Mouse (Mus musculus) MEL (cell line): ENCODE data around the gene Wdr26. TPM values are rescaled to one million over a fixed set of nuclear protein-coding genes. Genes with fewer than 3 reads are reported as not detected.
A peak's percentile ranks its signal among the peaks of the same experiment; 100 is the strongest.

ENCODE experiments used
- DNase-seq: peaks from one replicate; pipeline ENCODE4 v3.0.0; 2011; ENCODE audit warnings: low read depth, low spot score
- H3K27ac ChIP-seq: 2 replicates; pipeline ENCODE4 v1.5.1; 2012; ENCODE audit warnings: low read depth, mild to moderate bottlenecking, control low read depth, low read length, moderate library complexity; ENCODE audit not compliant: control insufficient read depth
- H3K27me3 ChIP-seq, 2 experiments: fragments of 150-350 bp in 1 of 2; sonication (generic) in 1 of 2; 2 replicates each; pipeline ENCODE4 v1.6.1; 2012; ENCODE audit warnings: low read length in 2 of 2, mild to moderate bottlenecking in 2 of 2, improper control_type of control experiment in 1 of 2, moderate library complexity in 1 of 2; ENCODE audit not compliant: insufficient read depth in 2 of 2, control insufficient read depth in 1 of 2
- H3K36me3 ChIP-seq, 2 experiments: 2 replicates each; pipeline ENCODE4 v1.6.1; 2012 to 2014; ENCODE audit warnings: low read length in 2 of 2, improper control_type of control experiment in 1 of 2, inconsistent platforms in 1 of 2, mild to moderate bottlenecking in 1 of 2; ENCODE audit not compliant: insufficient read depth in 2 of 2, control insufficient read depth in 1 of 2
- H3K4me1 ChIP-seq, 2 experiments: fragments of 150-350 bp in 1 of 2; sonication (generic) in 1 of 2; 2 replicates each; pipeline ENCODE4 v1.6.1; 2012; ENCODE audit warnings: low read length in 2 of 2, improper control_type of control experiment in 1 of 2, mild to moderate bottlenecking in 1 of 2; ENCODE audit not compliant: insufficient read depth in 2 of 2, control insufficient read depth in 1 of 2
- H3K4me3 ChIP-seq, 2 experiments: fragments of 150-350 bp in 1 of 2; sonication (generic) in 1 of 2; 2 replicates each; pipeline ENCODE4 v1.5.1; 2012; ENCODE audit warnings: low read depth in 2 of 2, low read length in 2 of 2, mild to moderate bottlenecking in 2 of 2, moderate library complexity in 2 of 2, control low read depth in 1 of 2, improper control_type of control experiment in 1 of 2; ENCODE audit not compliant: control insufficient read depth in 1 of 2, insufficient read depth in 1 of 2
- H3K79me2 ChIP-seq: 2 replicates; pipeline ENCODE4 v1.6.1; 2012; ENCODE audit warnings: mild to moderate bottlenecking, low read length, moderate library complexity; ENCODE audit not compliant: control insufficient read depth, poor library complexity, insufficient read depth
- H3K9ac ChIP-seq: 2 replicates; pipeline ENCODE4 v1.6.1; 2012; ENCODE audit warnings: low read depth, mild to moderate bottlenecking, control low read depth, low read length, moderate library complexity; ENCODE audit not compliant: control insufficient read depth, poor library complexity, severe bottlenecking
- H3K9me3 ChIP-seq: fragments of 150-350 bp; sonication (generic); replicated peaks from 2 replicates; pipeline ENCODE4 v1.6.1; 2012; ENCODE audit warnings: mild to moderate bottlenecking, low read length, improper control_type of control experiment, moderate library complexity; ENCODE audit not compliant: insufficient read depth
- BHLHE40 ChIP-seq: IDR thresholded peaks from 2 replicates; pipeline ENCODE4 v1.6.1; 2012; ENCODE audit warnings: low read depth, mild to moderate bottlenecking, inconsistent platforms, low read length, improper control_type of control experiment, borderline replicate concordance
- CHD2 ChIP-seq: IDR thresholded peaks from 2 replicates; pipeline ENCODE4 v1.6.1; 2011; ENCODE audit warnings: low read length, improper control_type of control experiment
- CTCF ChIP-seq, 3 experiments: IDR thresholded peaks in 2 of 3; conservative IDR thresholded peaks in 1 of 3; 2 replicates each; pipeline ENCODE4 v1.5.1; 2011 to 2012; ENCODE audit warnings: low read length in 3 of 3, low read depth in 2 of 3, mild to moderate bottlenecking in 2 of 3, improper control_type of control experiment in 1 of 3, inconsistent platforms in 1 of 3, mixed read lengths in 1 of 3, moderate library complexity in 1 of 3; ENCODE audit not compliant: control insufficient read depth in 1 of 3, insufficient read depth in 1 of 3, poor library complexity in 1 of 3, severe bottlenecking in 1 of 3
- E2F4 ChIP-seq: IDR thresholded peaks from 2 replicates; pipeline ENCODE4 v1.6.1; 2011; ENCODE audit warnings: low read depth, low read length, improper control_type of control experiment, borderline replicate concordance
- ELF1 ChIP-seq: IDR thresholded peaks from 2 replicates; pipeline ENCODE4 v1.6.1; 2014; ENCODE audit warnings: low read depth, mild to moderate bottlenecking, inconsistent platforms, low read length, improper control_type of control experiment, moderate library complexity
- EP300 ChIP-seq, 2 experiments: IDR thresholded peaks; 2 replicates each; pipeline ENCODE4 v1.6.1; 2011; ENCODE audit warnings: improper control_type of control experiment in 2 of 2, low read length in 2 of 2, low read depth in 1 of 2, mild to moderate bottlenecking in 1 of 2
- ETS1 ChIP-seq: IDR thresholded peaks from 2 replicates; pipeline ENCODE4 v1.6.1; 2012; ENCODE audit warnings: low read depth, mild to moderate bottlenecking, inconsistent platforms, low read length, improper control_type of control experiment, moderate library complexity
- GABPA ChIP-seq: IDR thresholded peaks from 2 replicates; pipeline ENCODE4 v1.6.1; 2012; ENCODE audit warnings: low read depth, mild to moderate bottlenecking, inconsistent platforms, low read length, improper control_type of control experiment, moderate library complexity
- HCFC1 ChIP-seq: IDR thresholded peaks from 2 replicates; pipeline ENCODE4 v1.6.1; 2012; ENCODE audit warnings: low read depth, mild to moderate bottlenecking, inconsistent platforms, low read length, improper control_type of control experiment, moderate library complexity
- JUND ChIP-seq: IDR thresholded peaks from 2 replicates; pipeline ENCODE4 v1.6.1; 2011; ENCODE audit warnings: low read depth, mild to moderate bottlenecking, improper control_type of control experiment, low read length
- KAT2A ChIP-seq: conservative IDR thresholded peaks from 2 replicates; pipeline ENCODE4 v1.6.1; 2012; ENCODE audit warnings: low read depth, low read length, improper control_type of control experiment, inconsistent platforms
- MAFK ChIP-seq: IDR thresholded peaks from 2 replicates; pipeline ENCODE4 v1.6.1; 2011; ENCODE audit warnings: low read depth, mild to moderate bottlenecking, low read length, improper control_type of control experiment, borderline replicate concordance
- MAX ChIP-seq: IDR thresholded peaks from 2 replicates; pipeline ENCODE4 v1.6.1; 2011; ENCODE audit warnings: low read length, improper control_type of control experiment
- MAZ ChIP-seq: IDR thresholded peaks from 2 replicates; pipeline ENCODE4 v1.6.1; 2012; ENCODE audit warnings: low read depth, mild to moderate bottlenecking, inconsistent platforms, low read length, improper control_type of control experiment
- MEF2A ChIP-seq: IDR thresholded peaks from 2 replicates; pipeline ENCODE4 v1.6.1; 2014; ENCODE audit warnings: low read depth, mild to moderate bottlenecking, inconsistent platforms, low read length, improper control_type of control experiment; ENCODE audit not compliant: poor library complexity, insufficient replicate concordance, severe bottlenecking; ENCODE audit errors: extremely low read depth
- MXI1 ChIP-seq: IDR thresholded peaks from 2 replicates; pipeline ENCODE4 v1.6.1; 2011; ENCODE audit warnings: mild to moderate bottlenecking, low read depth, low read length, improper control_type of control experiment
- MYB ChIP-seq: IDR thresholded peaks from 2 replicates; pipeline ENCODE4 v1.6.1; 2011; ENCODE audit warnings: mild to moderate bottlenecking, low read depth, low read length, improper control_type of control experiment
- MYC ChIP-seq: IDR thresholded peaks from 2 replicates; pipeline ENCODE4 v1.6.1; 2011; ENCODE audit warnings: low read depth, mild to moderate bottlenecking, low read length, improper control_type of control experiment, moderate library complexity
- NELFE ChIP-seq: IDR thresholded peaks from 2 replicates; pipeline ENCODE4 v1.6.1; 2011; ENCODE audit warnings: low read depth, low read length, improper control_type of control experiment
- NRF1 ChIP-seq: IDR thresholded peaks from 2 replicates; pipeline ENCODE4 v1.6.1; 2014; ENCODE audit warnings: low read depth, mild to moderate bottlenecking, inconsistent platforms, low read length, improper control_type of control experiment, moderate library complexity; ENCODE audit not compliant: poor library complexity, insufficient read depth, severe bottlenecking
- POLR2A ChIP-seq, 2 experiments: IDR thresholded peaks; 2 replicates each; pipeline ENCODE4 v1.6.1; 2011 to 2012; ENCODE audit warnings: low read length in 2 of 2, mild to moderate bottlenecking in 2 of 2, control low read depth in 1 of 2, improper control_type of control experiment in 1 of 2, low read depth in 1 of 2, moderate library complexity in 1 of 2; ENCODE audit not compliant: control insufficient read depth in 1 of 2, insufficient read depth in 1 of 2, poor library complexity in 1 of 2
- POLR2AphosphoS2 ChIP-seq: IDR thresholded peaks from 2 replicates; pipeline ENCODE4 v1.6.1; 2011; ENCODE audit warnings: low read length, improper control_type of control experiment
- POLR2AphosphoS5 ChIP-seq: IDR thresholded peaks from 2 replicates; pipeline ENCODE4 v1.6.1; 2012; ENCODE audit warnings: low read depth, borderline replicate concordance, mild to moderate bottlenecking, inconsistent platforms, low read length, moderate library complexity, mixed read lengths
- RAD21 ChIP-seq: IDR thresholded peaks from 2 replicates; pipeline ENCODE4 v1.6.1; 2011; ENCODE audit warnings: mild to moderate bottlenecking, low read depth, low read length, improper control_type of control experiment
- RCOR1 ChIP-seq: IDR thresholded peaks from 2 replicates; pipeline ENCODE4 v1.6.1; 2012; ENCODE audit warnings: low read depth, mild to moderate bottlenecking, inconsistent platforms, low read length, improper control_type of control experiment
- SIN3A ChIP-seq: IDR thresholded peaks from 2 replicates; pipeline ENCODE4 v1.6.1; 2012; ENCODE audit warnings: low read length, improper control_type of control experiment, inconsistent platforms
- SMC3 ChIP-seq: IDR thresholded peaks from 2 replicates; pipeline ENCODE4 v1.6.1; 2011; ENCODE audit warnings: low read depth, low read length, improper control_type of control experiment
- TAL1 ChIP-seq: IDR thresholded peaks from 2 replicates; pipeline ENCODE4 v1.6.1; 2012; ENCODE audit warnings: mild to moderate bottlenecking, inconsistent platforms, low read length, moderate library complexity, mixed read lengths
- TBP ChIP-seq: IDR thresholded peaks from 2 replicates; pipeline ENCODE4 v1.8.0; 2011; ENCODE audit warnings: low read depth, low read length, improper control_type of control experiment
- TCF12 ChIP-seq: IDR thresholded peaks from 2 replicates; pipeline ENCODE4 v1.6.1; 2014; ENCODE audit warnings: low read depth, mild to moderate bottlenecking, inconsistent platforms, low read length, improper control_type of control experiment, moderate library complexity
- UBTF ChIP-seq: IDR thresholded peaks from 2 replicates; pipeline ENCODE4 v1.6.1; 2012; ENCODE audit warnings: low read depth, mild to moderate bottlenecking, inconsistent platforms, low read length, improper control_type of control experiment, moderate library complexity, borderline replicate concordance; ENCODE audit not compliant: insufficient read depth
- USF1 ChIP-seq: IDR thresholded peaks from 2 replicates; pipeline ENCODE4 v1.6.1; 2014; ENCODE audit warnings: low read depth, mild to moderate bottlenecking, inconsistent platforms, low read length, improper control_type of control experiment, moderate library complexity
- USF2 ChIP-seq, 2 experiments: IDR thresholded peaks; 2 replicates each; pipeline ENCODE4 v1.6.1; 2011 to 2012; ENCODE audit warnings: improper control_type of control experiment in 2 of 2, low read length in 2 of 2, borderline replicate concordance in 1 of 2, inconsistent platforms in 1 of 2, low read depth in 1 of 2, mild to moderate bottlenecking in 1 of 2; ENCODE audit not compliant: insufficient read depth in 1 of 2
- ZC3H11A ChIP-seq: IDR thresholded peaks from 2 replicates; pipeline ENCODE4 v1.6.1; 2012; ENCODE audit warnings: low read depth, mild to moderate bottlenecking, inconsistent platforms, low read length, improper control_type of control experiment
- ZKSCAN1 ChIP-seq: IDR thresholded peaks from 2 replicates; pipeline ENCODE4 v1.6.1; 2012; ENCODE audit warnings: low read depth, mild to moderate bottlenecking, inconsistent platforms, low read length, improper control_type of control experiment, moderate library complexity
- ZMIZ1 ChIP-seq: IDR thresholded peaks from 2 replicates; pipeline ENCODE4 v1.6.1; 2012; ENCODE audit warnings: low read depth, mild to moderate bottlenecking, inconsistent platforms, low read length, improper control_type of control experiment, moderate library complexity
- ZNF384 ChIP-seq: IDR thresholded peaks from 2 replicates; pipeline ENCODE4 v1.6.1; 2012; ENCODE audit warnings: low read depth, mild to moderate bottlenecking, inconsistent platforms, low read length, improper control_type of control experiment
- polyA plus RNA-seq, 2 experiments: library from polyadenylated mRNA; stranded (reverse) in 1 of 2; unstranded in 1 of 2; fragments of >175 nt in 1 of 2; fragments of >200 nt in 1 of 2; gene quantifications; 2 replicates each; pipeline versions ENCODE4 v1.2.1 to v1.2.4; 2012; ENCODE audit warnings: low replicate concordance in 2 of 2, low read depth in 1 of 2; ENCODE audit not compliant: insufficient read length in 2 of 2, insufficient read depth in 1 of 2, missing spikeins in 1 of 2
- total RNA-seq: library from RNA; depleted of rRNA; stranded (reverse); fragments of 300-350 nt; gene quantifications from 2 replicates; pipeline ENCODE4 v1.2.3, GENCODE M21; 2012

Wdr26 gene
- total and polyA plus RNA-seq, 3 experiments, result 21.6 to 35.1 TPM; not detected in 1

- no peaks in the 10 kb centered on the region for H3K27me3 ChIP-seq
- H3K27ac ChIP-seq, result peak overlapping the region; percentile 42
- no peaks in the 10 kb centered on the region for H3K9me3 ChIP-seq
- peaks cover 0 to 56% of the 10 kb centered on the region in 2 experiments; a peak in 3 of 4 replicates for H3K36me3 ChIP-seq
- peak overlapping the region; percentile 25; the same call in 1 of the 2 replicates for H3K9ac ChIP-seq
- H3K4me3 ChIP-seq, result peak overlapping the region in 1 of 2 experiments; percentile 29; a peak in 2 of 4 replicates
- H3K4me1 ChIP-seq, result peaks cover 19 to 31% of the 10 kb centered on the region in 2 experiments
- peaks cover 29% of the 10 kb centered on the region for H3K79me2 ChIP-seq
- peak; percentile 60 for DNase-seq
- TF ChIP-seq POLR2A (IDR thresholded peaks at IDR 0.05; ENCODE audit: control insufficient read depth in 1 of 2, insufficient read depth in 1 of 2, low read depth in 1 of 2, low read length in 2 of 2, poor library complexity in 1 of 2) (peak in 1 of 2 experiments; percentile 47; a peak in 1 of 4 replicates), ZC3H11A (no peak), E2F4 (no peak), CTCF (IDR thresholded peaks at IDR 0.05 in 2 of 3, conservative IDR thresholded peaks at IDR 0.05 in 1 of 3; ENCODE audit: control insufficient read depth in 1 of 3, insufficient read depth in 1 of 3, low read depth in 2 of 3, low read length in 3 of 3, poor library complexity in 1 of 3, severe bottlenecking in 1 of 3) (no peak), EP300 (IDR thresholded peaks at IDR 0.05; ENCODE audit: low read depth in 1 of 2, low read length in 2 of 2) (no peak), MEF2A (no peak), MYC (peak; percentile 16; the same call in 1 of the 2 replicates), TBP (0 out of 2 replicates have a peak, but pooled peaks have one; percentile 31), BHLHE40 (0 out of 2 replicates have a peak, but pooled peaks have one; percentile 54), TAL1 (no peak), RCOR1 (no peak), NRF1 (no peak), USF2 (IDR thresholded peaks at IDR 0.05; ENCODE audit: borderline replicate concordance in 1 of 2, insufficient read depth in 1 of 2, low read depth in 1 of 2, low read length in 2 of 2) (no peak), MYB (no peak), UBTF (no peak), ELF1 (no peak), CHD2 (no peak), POLR2AphosphoS2 (no peak), GABPA (no peak), ETS1 (peak; percentile 24; the same call in 1 of the 2 replicates), ZNF384 (no peak), TCF12 (no peak), SMC3 (no peak), JUND (no peak), POLR2AphosphoS5 (no peak), KAT2A (no peak), MAX (no peak; the same call in 1 of the 2 replicates), ZMIZ1 (no peak), SIN3A (peak; percentile 41; the same call in 1 of the 2 replicates), MAZ (no peak), HCFC1 (no peak), MAFK (no peak), USF1 (no peak; the same call in 1 of the 2 replicates), NELFE (no peak), MXI1 (peak; percentile 69), ZKSCAN1 (no peak), RAD21 (no peak)
Observed at GRCm38 (mm10) chr1:181148540-181148939, 63.3 kb downstream of the Wdr26 start.
